Mouse (Mus musculus) embryonic facial prominence, embryonic 10.5 days (tissue): ENCODE measurements around the gene Aldh5a1. TPM values are rescaled to one million over a fixed set of nuclear protein-coding genes. Genes with fewer than 3 reads are reported as not detected.

Source experiments
- DNase-seq: peaks from one replicate; pipeline ENCODE4 v3.0.0-alpha.2; 2017; ENCODE audit warnings: low spot score
- H3K27ac ChIP-seq: fragments of 300-500 bp; sonication (generic); replicated peaks from 2 replicates; pipeline ENCODE4 v1.5.1; 2016; ENCODE audit warnings: mild to moderate bottlenecking
- H3K27me3 ChIP-seq: fragments of 300-500 bp; sonication (generic); replicated peaks from 2 replicates; pipeline ENCODE4 v1.6.1; 2016; ENCODE audit warnings: low read depth, mild to moderate bottlenecking; ENCODE audit not compliant: poor library complexity, severe bottlenecking
- H3K36me3 ChIP-seq: fragments of 300-500 bp; sonication (generic); replicated peaks from 2 replicates; pipeline ENCODE4 v1.6.1; 2016; ENCODE audit warnings: mild to moderate bottlenecking, moderate library complexity
- H3K4me1 ChIP-seq: fragments of 300-500 bp; sonication (generic); 2 replicates; pipeline ENCODE4 v1.6.1; 2016
- H3K4me3 ChIP-seq: fragments of 300-500 bp; sonication (generic); 2 replicates; pipeline ENCODE4 v1.5.1; 2016; ENCODE audit warnings: mild to moderate bottlenecking, moderate library complexity
- H3K9me3 ChIP-seq: fragments of 300-500 bp; sonication (generic); 2 replicates; pipeline ENCODE4 v1.6.1; 2016; ENCODE audit warnings: mild to moderate bottlenecking
- WGBS: fragments of 180-500 bp; shearing (Covaris S2); methylation state at CpG from one replicate; pipeline ENCODE4 v1.1.7; 2016; 5-methylcytosine and 5-hydroxymethylcytosine counted together
- polyA plus RNA-seq: library from polyadenylated mRNA; unstranded; fragments of >200 nt; fragmentation: Nextera tagmentation; extraction: Ambion mirVana; gene quantifications from 2 replicates; pipeline ENCODE4 v1.2.1, GENCODE M21; 2016

Aldh5a1 gene
- polyA plus RNA-seq, 1 experiment from 2014 or later: 5.6 TPM

- WGBS: 90% methylated on average over 5 of the region's 5 CpGs
- Histone ChIP-seq H3K36me3 (peaks cover 29% of the 10 kb centered on the region), H3K4me1 (no peaks in the 10 kb centered on the region), H3K4me3 (no peak overlapping the region), H3K9me3 (no peaks in the 10 kb centered on the region), H3K27me3 (no peaks in the 10 kb centered on the region), H3K27ac (no peak overlapping the region)
- no peak for DNase-seq
Observed at GRCm38 (mm10) chr13:24923991-24924390, 13.5 kb downstream of the Aldh5a1 start.

- H3K36me3 ChIP-seq: peaks cover 46% of the 10 kb centered on the region
- H3K4me1 ChIP-seq: no peaks in the 10 kb centered on the region
- no peak overlapping the region for H3K27ac ChIP-seq
- H3K4me3 ChIP-seq: no peak overlapping the region
- 86% methylated on average over 6 of the region's 6 CpGs for WGBS
- H3K27me3 ChIP-seq: no peaks in the 10 kb centered on the region
- H3K9me3 ChIP-seq: no peaks in the 10 kb centered on the region
- DNase-seq: no peak
Observed at GRCm38 (mm10) chr13:24921281-24921680, 16.2 kb downstream of the Aldh5a1 start.

- no peak overlapping the region for H3K27ac ChIP-seq
- H3K4me3 ChIP-seq: no peak overlapping the region
- WGBS: 24% methylated on average over 5 of the region's 5 CpGs
- no peaks in the 10 kb centered on the region for H3K9me3 ChIP-seq
- no peaks in the 10 kb centered on the region for H3K4me1 ChIP-seq
- H3K36me3 ChIP-seq: peaks cover 46% of the 10 kb centered on the region
- no peaks in the 10 kb centered on the region for H3K27me3 ChIP-seq
- peak; percentile 50 for DNase-seq
Observed at GRCm38 (mm10) chr13:24920333-24920977, 17.0 kb downstream of the Aldh5a1 start.

GRCm38 (mm10) chr13:24915831-24916230 lies 21.6 kb downstream of the Aldh5a1 start:
- no peak for DNase-seq
- Histone ChIP-seq H3K36me3 (peaks cover 50% of the 10 kb centered on the region), H3K9me3 (no peaks in the 10 kb centered on the region), H3K4me1 (no peaks in the 10 kb centered on the region), H3K4me3 (no peak overlapping the region), H3K27me3 (no peaks in the 10 kb centered on the region), H3K27ac (no peak overlapping the region)
- WGBS: 67% methylated on average over 13 of the region's 13 CpGs

GRCm38 (mm10) chr13:24914915-24915314 lies 22.5 kb downstream of the Aldh5a1 start:
- WGBS: 82% methylated on average over 4 of the region's 4 CpGs
- H3K36me3 ChIP-seq: peaks cover 50% of the 10 kb centered on the region
- no peak overlapping the region for H3K27ac ChIP-seq

GRCm38 (mm10) chr13:24913576-24913975 lies 23.9 kb downstream of the Aldh5a1 start:
- Histone ChIP-seq H3K4me3 (no peak overlapping the region), H3K4me1 (no peaks in the 10 kb centered on the region), H3K9me3 (no peaks in the 10 kb centered on the region), H3K36me3 (peaks cover 44% of the 10 kb centered on the region), H3K27me3 (no peaks in the 10 kb centered on the region), H3K27ac (no peak overlapping the region)
- DNase-seq: no peak
- WGBS: 88% methylated on average over 7 of the region's 7 CpGs

More at GRCm38 (mm10) chr13:24914915-24915314, 22.5 kb downstream of the Aldh5a1 start:
- H3K27me3 ChIP-seq: no peaks in the 10 kb centered on the region
- H3K4me3 ChIP-seq: no peak overlapping the region
- no peaks in the 10 kb centered on the region for H3K9me3 ChIP-seq
- no peaks in the 10 kb centered on the region for H3K4me1 ChIP-seq
- no peak for DNase-seq

GRCm38 (mm10) chr13:24909112-24909511 lies 28.3 kb downstream of the Aldh5a1 start:
- Histone ChIP-seq H3K27me3 (no peaks in the 10 kb centered on the region), H3K27ac (no peak overlapping the region), H3K36me3 (peaks cover 19% of the 10 kb centered on the region), H3K4me1 (no peaks in the 10 kb centered on the region), H3K9me3 (no peaks in the 10 kb centered on the region), H3K4me3 (no peak overlapping the region)
- WGBS: 99% methylated on average over 1 of the region's 1 CpGs
- no peak for DNase-seq

GRCm38 (mm10) chr13:24906831-24907570 lies 30.5 kb downstream of the Aldh5a1 start:
- no peak overlapping the region for H3K4me3 ChIP-seq
- 84% methylated on average over 11 of the region's 11 CpGs for WGBS
- no peaks in the 10 kb centered on the region for H3K27me3 ChIP-seq
- H3K27ac ChIP-seq: no peak overlapping the region
- H3K36me3 ChIP-seq: peaks cover 10% of the 10 kb centered on the region
- DNase-seq: no peak
- H3K4me1 ChIP-seq: no peaks in the 10 kb centered on the region
- no peaks in the 10 kb centered on the region for H3K9me3 ChIP-seq

GRCm38 (mm10) chr13:24905422-24905821 lies 32.0 kb downstream of the Aldh5a1 start:
- WGBS: 91% methylated on average over 12 of the region's 12 CpGs
- Histone ChIP-seq H3K4me3 (no peak overlapping the region), H3K9me3 (no peaks in the 10 kb centered on the region), H3K36me3 (no peaks in the 10 kb centered on the region), H3K27me3 (no peaks in the 10 kb centered on the region), H3K4me1 (no peaks in the 10 kb centered on the region), H3K27ac (no peak overlapping the region)
- DNase-seq: no peak

- no peaks in the 10 kb centered on the region for H3K27me3 ChIP-seq
- no peak overlapping the region for H3K27ac ChIP-seq
- no peaks in the 10 kb centered on the region for H3K9me3 ChIP-seq
- WGBS: 81% methylated on average over 6 of the region's 6 CpGs
- no peak overlapping the region for H3K4me3 ChIP-seq
- H3K4me1 ChIP-seq: no peaks in the 10 kb centered on the region
- no peaks in the 10 kb centered on the region for H3K36me3 ChIP-seq
- DNase-seq: no peak
Observed at GRCm38 (mm10) chr13:24903412-24903811, 34.0 kb downstream of the Aldh5a1 start.

GRCm38 (mm10) chr13:24901916-24902315 lies 35.5 kb downstream of the Aldh5a1 start:
- no peak overlapping the region for H3K27ac ChIP-seq
- no peak overlapping the region for H3K4me3 ChIP-seq
- H3K36me3 ChIP-seq: no peaks in the 10 kb centered on the region
- DNase-seq: no peak
- WGBS: 87% methylated on average over 2 of the region's 2 CpGs
- H3K4me1 ChIP-seq: no peaks in the 10 kb centered on the region
- no peaks in the 10 kb centered on the region for H3K27me3 ChIP-seq
- H3K9me3 ChIP-seq: no peaks in the 10 kb centered on the region

GRCm38 (mm10) chr13:24893880-24894279 lies 43.6 kb downstream of the Aldh5a1 start:
- Histone ChIP-seq H3K36me3 (no peaks in the 10 kb centered on the region), H3K4me3 (no peak overlapping the region), H3K27ac (no peak overlapping the region), H3K27me3 (no peaks in the 10 kb centered on the region), H3K9me3 (no peaks in the 10 kb centered on the region), H3K4me1 (no peaks in the 10 kb centered on the region)
- no peak for DNase-seq
- 80% methylated on average over 2 of the region's 2 CpGs for WGBS

GRCm38 (mm10) chr13:24892516-24892915 lies 44.9 kb downstream of the Aldh5a1 start:
- Histone ChIP-seq H3K4me1 (no peaks in the 10 kb centered on the region), H3K4me3 (no peak overlapping the region), H3K27me3 (no peaks in the 10 kb centered on the region), H3K36me3 (no peaks in the 10 kb centered on the region), H3K27ac (no peak overlapping the region), H3K9me3 (no peaks in the 10 kb centered on the region)
- 93% methylated on average over 3 of the region's 3 CpGs for WGBS
- DNase-seq: no peak
